Mouse (Mus musculus) heart, adult 18-20 months (tissue): ENCODE measurements around the gene Rasgrp1. TPM values are rescaled to one million over a fixed set of nuclear protein-coding genes. Genes with fewer than 3 reads are reported as not detected.

Experiments
- DNase-seq, 2 experiments: peaks; one replicate each; pipeline ENCODE4 v3.0.0; 2021 to 2022; ENCODE audit warnings: mixed read lengths in 1 of 2
- long read RNA-seq, 2 experiments: library from polyadenylated mRNA; stranded (forward); transcript quantifications; one replicate each; pipeline ENCODE4 v2.0.0; 2021
- total RNA-seq, 2 experiments: library from RNA; stranded (reverse); gene quantifications; 2 replicates each; pipeline ENCODE4 v1.2.3; 2021

Gene Rasgrp1
- 1 to 10 TPM in 1 of 2 experiments, under 1 TPM in 1; 0.22 to 1.7 TPM for total RNA-seq
- long read RNA-seq, experiment 1, result 0 reads
- long read RNA-seq, experiment 2, result 0 reads

DNA sequence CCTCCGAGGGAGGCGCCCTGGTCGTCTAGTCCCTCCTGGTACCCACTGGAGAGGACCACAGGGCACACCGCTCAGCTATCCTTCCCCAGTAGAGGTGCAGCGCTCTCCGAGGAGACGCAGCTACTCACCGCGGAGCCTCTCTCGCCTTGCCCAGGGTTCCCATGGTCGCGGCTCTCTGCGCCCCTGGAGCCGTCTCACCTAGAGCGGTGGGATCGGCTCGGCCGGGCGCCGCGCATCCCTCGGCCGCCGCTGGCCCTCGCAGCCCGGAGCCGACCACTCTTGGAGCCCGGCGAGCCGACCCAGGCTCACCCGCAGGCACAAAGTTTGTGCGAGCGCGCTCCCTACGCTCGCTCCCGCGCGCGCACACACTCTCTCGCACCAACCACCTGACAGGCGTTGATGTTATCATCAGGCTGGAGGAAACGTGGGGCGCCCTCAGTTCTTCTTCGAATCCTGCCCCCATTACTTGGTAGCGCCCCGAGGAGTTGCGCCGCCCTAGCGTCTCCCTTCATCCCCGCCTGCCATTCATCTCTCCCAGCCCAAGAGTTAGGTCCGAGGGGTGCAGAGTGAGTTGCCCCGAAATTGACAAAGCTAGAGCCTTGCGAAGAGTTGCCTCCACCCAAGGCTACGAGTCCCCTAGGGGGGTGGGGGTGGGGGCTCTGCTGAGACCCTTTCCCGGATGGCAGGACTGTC lies at the start of gene Rasgrp1:
Gene Rasgrp1 (minus strand): TSS at position 455 of the 693 bp plus-strand sequence.
- peak; percentile 18 to 37 for DNase-seq

DNA sequence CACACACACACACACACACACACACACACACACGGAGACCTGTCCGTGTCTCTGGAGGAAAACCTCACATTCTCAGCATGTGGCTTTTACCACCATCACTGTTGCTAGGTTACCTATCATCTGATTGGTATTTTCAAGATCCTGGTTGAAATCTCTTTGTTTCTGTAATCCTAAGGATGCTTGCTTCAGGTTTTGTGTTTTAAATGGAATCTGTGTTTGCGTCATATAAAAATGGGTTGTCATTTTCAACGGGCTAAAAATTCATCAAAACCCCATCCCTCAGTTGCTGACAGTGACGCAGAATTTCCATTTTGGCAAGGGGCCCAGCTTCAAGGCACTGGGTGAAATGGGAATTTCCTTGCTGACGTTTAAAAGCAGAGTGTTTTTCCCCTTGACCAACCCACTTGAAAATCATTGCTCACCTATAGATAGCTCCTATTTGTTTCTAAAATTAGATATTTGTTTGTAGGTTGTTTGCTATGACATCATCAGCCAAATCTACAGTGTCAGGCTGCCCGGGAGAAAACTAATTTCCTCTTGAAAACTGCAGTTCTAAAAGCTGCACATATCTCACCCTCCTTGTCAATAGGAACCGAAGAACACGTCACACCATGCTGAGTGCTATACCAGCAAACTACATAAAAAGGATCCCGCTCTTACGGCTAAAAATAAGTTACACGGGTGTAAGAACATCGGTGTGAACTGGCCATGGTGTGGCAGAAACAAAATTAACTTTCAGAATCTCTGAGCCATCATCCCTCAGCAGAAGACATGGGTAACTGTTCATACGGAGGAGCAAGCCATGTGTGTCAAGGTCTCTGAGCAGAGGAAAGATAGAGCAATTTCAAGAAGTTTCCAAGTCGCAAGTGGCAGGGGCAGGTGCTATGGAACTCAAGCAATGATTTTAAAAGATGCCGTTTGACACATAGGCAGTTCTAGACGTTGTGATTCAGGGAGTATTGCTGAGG lies 47.4 kb upstream of the Rasgrp1 start:
- peak; percentile 55 to 57 for DNase-seq

GRCm38 (mm10) chr2:117389460-117389859 lies 46.7 kb upstream of the Rasgrp1 start:
- no peak for DNase-seq

GRCm38 (mm10) chr2:117388121-117388520 lies 45.3 kb upstream of the Rasgrp1 start:
- DNase-seq, result no peak

- no peak for DNase-seq
Measured at GRCm38 (mm10) chr2:117386981-117387705, 44.3 kb upstream of the Rasgrp1 start.

DNA sequence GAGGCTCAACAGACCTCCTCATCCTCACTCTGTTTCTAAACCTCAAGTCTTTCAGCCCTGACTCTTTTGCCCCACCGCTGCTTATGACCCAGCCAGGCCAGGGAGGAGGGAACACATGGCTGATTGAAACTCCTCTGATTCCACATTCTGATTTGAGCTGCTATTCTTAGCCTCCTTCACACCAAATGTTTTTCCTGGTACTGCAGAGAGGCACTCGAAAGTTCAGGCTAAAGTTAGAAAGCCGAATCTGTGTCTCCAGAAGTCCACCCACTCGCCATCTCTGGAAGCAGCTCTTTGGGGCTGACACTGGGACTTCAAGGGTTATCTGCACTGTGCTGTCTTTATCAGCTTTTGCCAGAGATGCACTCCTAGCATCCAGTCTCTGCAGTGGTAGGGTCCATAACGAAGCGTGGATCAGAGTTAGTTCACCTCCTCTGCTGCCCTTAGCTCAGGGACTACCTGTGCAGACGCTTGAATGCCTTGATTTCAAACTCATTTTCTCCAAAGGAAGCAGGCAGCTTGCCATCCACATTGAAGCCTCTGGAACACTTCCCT lies 43.3 kb upstream of the Rasgrp1 start:
- peak in 1 of 2 experiments; percentile 1 for DNase-seq

DNA sequence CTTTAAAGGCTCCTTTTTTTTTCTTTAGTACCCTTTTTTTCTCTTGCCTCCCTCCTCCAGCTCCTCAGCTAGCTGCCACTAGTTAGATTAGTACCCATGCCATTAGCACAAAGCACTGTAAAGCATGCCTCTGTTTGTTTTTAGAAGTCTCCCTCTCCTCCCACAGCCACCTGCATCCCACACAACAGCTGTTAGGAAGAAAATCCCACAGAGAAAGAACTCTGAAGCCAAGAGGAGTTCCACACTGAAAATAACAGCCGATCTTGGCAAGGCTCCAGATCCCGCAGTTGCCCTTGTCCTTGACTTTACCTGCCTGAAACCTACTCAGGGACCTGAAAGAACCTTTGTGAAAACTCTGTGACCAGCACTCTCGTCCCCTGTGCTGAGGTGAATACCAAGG lies 38.5 kb upstream of the Rasgrp1 start:
- peak in 1 of 2 experiments; percentile 8 for DNase-seq

- DNase-seq, result no peak
Measured at GRCm38 (mm10) chr2:117374293-117374830, 31.6 kb upstream of the Rasgrp1 start.

GRCm38 (mm10) chr2:117371706-117372105 lies 28.9 kb upstream of the Rasgrp1 start:
- no peak for DNase-seq

DNA sequence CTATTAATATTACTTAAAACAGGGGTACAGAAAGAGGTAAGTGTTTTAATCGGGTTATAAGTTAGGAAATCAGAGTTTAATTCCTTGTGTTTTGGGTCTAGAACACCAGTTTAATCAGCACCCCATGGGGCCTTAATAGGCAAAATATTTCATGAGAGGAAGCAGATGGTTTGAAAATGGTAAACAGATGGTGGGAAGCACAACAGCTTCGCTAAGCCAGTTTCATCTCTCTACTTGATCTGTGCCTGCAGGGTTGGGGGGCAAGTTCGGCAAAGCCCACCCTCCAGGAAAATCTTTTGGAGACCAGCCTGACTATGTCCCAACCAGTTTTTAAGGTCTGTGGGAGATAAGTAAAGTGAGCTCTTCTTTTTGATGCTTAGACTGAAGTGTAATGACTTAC lies 23.7 kb upstream of the Rasgrp1 start:
- DNase-seq, result no peak

DNA sequence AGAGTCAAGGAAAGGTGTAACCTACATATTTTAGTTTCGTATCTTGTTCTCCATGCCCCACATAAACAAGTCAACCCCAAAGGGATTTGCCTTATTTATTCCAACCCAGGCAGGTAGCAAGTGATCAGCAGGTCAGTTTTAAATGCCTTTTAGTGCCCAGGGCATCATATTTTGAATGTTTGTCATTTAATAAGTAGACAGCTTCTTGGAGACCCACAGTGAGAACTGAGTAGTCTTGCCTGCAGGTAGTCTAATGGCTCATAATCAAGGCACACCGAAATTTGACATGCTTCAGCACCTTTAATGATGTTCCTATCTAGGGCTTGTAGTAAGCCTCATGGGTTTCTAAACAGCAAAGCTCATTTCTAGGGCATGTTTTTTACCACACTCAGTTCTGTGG lies 21.3 kb upstream of the Rasgrp1 start:
- DNase-seq, result no peak

GRCm38 (mm10) chr2:117357939-117358338 lies 15.1 kb upstream of the Rasgrp1 start:
- DNase-seq, result no peak

DNA sequence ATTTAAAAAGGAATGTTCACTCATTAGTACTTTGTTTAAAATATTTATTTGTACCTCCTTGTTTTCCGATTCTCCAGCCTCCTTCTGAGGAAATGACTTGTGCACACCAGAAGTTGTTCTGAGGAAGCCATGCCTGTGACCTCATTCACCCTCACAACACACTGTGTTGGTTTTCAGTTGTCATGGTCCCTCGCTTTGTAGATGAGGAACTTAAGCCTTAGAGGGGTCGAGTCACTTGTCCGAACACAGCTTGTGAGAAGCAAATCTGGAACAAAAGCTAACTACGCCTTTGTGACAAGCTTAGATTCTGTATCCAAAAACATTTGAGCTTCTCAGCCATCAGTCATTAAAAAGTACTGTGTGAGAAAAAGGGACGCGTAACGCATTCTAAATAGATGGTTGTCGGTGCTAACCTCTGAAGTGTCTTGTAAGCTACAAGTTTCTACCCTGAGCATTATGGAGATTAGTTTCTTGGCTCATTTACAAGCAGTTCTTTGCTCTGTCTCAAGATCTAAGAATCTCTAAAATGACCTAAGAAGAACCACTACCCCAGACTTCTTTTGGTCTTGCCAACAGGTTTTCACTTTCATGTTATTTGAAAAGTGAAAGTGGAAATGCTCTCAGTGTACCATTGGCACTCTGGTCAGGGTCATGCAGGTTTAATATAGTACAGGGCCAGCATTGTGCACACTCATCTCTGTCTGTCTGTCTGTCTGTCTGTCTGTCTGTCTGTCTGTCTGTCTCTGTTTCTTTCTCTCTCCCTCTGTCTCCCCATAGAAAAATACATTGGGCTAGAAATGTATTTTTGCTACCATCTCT lies 9.7 kb upstream of the Rasgrp1 start:
- peak in 1 of 2 experiments; percentile 27 for DNase-seq

DNA sequence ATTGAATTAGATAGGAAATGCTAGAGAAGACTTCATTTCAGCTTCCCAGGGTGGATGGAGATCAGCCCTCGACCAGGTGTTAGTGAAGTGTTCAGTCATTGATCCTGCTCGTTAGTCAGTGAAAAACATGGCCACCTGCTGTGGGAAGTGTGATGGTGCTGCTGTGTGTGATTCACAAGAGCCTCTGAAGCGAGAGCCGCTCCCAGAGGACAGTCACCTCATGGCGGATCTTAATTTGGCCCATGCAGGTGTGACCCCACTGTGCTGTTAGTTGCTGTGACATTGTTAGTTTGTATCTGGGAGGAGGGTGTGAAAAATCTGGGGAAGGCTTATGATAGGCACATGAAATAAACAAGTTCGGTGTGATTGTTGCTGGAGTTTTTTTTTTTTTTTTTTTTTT lies 7.3 kb upstream of the Rasgrp1 start:
- no peak for DNase-seq

DNA sequence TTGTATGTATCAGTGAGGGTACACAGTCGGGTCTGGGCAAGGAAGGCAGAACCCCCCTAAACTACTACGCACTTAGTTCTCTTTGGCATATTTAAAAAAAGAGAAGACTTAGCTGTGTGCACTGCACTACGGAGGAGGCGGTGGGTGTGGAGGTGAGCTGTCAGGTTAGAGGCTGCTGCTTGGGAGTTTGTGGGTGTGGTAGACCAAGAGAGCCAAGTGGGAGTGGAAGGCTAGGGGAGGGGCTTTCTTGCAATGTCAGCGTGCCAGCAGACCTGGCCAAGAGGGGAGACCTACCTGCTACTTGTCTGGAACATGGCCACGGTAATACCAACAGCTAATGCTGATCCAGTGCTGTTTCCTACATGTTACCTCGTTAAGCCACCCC lies 431 bp upstream of the Rasgrp1 start:
- DNase-seq, result peak in 1 of 2 experiments; percentile 7

- DNase-seq, result peak; percentile 61 to 69
Measured at GRCm38 (mm10) chr2:117342090-117342546, 683 bp downstream of the Rasgrp1 start.

- DNase-seq, result no peak
Measured at GRCm38 (mm10) chr2:117338501-117338900, 4.3 kb downstream of the Rasgrp1 start.

DNA sequence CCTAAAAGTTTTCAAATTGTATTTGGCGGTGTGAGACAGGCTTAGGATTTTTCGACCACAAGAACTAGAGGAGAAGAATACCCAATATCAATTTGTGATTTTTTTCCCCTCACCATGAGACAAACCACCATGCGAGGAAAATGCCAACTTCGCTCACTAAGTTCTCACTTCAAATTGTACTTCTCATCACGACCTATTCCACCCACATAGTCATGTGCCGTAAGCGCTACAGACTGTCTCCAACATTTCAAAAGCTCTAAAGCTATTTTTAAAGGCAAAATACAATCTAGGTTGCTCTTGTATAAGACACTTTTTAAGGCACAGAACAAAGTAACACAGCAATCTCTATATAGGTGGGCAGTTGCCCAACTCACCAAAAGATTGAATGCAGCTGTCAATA lies 4.9 kb downstream of the Rasgrp1 start:
- DNase-seq, result no peak

DNA sequence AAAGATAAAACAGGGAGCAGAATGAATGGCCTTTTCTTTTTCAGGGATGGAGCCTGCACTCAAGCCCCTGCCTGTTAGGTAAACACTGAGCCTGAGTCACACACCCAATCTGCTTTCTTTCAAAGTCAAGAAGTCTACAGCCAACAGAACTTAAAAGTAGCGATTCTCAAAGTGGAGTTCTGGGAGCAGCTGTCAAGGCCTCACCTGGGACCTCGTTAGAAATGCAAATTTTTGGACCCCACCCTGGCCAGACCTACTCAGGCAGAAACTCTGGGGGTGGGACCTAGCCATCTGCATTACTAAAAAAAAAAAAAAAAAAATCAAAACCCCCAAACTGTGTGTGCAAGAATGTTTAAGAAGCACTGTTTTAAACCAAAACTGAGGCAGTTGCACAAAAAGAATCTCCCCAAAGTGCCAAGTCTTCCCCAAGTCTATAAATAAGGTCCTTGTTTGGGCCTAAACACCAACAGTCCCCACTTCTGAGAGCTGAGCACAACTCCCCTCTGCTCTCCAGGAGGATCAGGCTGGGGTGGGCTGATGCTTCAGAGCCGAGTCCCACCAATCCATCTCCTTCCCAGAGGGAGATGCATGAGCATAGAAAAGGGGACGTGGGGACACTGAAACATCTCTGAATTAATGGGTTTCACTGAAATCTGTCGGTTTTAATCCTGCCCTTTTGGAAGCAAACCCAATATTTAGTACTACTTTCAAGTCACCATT lies 5.7 kb downstream of the Rasgrp1 start:
- no peak for DNase-seq

- no peak for DNase-seq
Measured at GRCm38 (mm10) chr2:117335552-117336188, 7.1 kb downstream of the Rasgrp1 start.
